Mouse (Mus musculus) right cerebral cortex, adult 2 months (tissue): Measurements from ENCODE around the gene Ndufs1.

Experiments used
- DNase-seq, 2 experiments: peaks; one replicate each; pipeline ENCODE4 v3.0.0; 2021 to 2022; ENCODE audit warnings: low spot score in 2 of 2

Ndufs1 gene

GRCm38 (mm10) chr1:63115540-63115939 is 61.1 kb downstream of the Ndufs1 start:
- DNase-seq = no peak

DNA sequence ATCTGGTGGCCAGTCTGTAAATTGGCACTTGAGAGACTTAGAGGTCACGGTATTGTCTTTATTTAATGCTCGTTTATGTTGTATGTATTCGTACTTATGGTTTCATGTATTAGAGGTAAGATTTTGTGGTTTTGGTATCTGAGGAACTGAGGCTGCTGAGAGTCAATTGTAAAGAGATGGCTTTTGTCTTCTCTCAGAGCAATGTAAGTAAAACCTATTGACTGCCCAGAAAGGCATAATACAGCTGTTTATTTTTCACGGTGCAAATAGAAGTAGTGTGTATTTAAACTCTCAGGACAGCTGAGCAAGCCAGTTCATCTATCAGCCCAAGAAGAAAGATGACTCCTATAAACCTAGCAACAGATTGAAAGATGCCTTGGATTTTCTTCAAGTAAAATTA is 61.5 kb downstream of the Ndufs1 start:
- DNase-seq = no peak

- peak; percentile 74 to 80 for DNase-seq
These were observed 62.4 kb downstream of the Ndufs1 start, which contains the start of gene Ino80d for GRCm38 (mm10) chr1:63114136-63114781. Ino80d (minus strand) TSS chr1:63114667.

DNA sequence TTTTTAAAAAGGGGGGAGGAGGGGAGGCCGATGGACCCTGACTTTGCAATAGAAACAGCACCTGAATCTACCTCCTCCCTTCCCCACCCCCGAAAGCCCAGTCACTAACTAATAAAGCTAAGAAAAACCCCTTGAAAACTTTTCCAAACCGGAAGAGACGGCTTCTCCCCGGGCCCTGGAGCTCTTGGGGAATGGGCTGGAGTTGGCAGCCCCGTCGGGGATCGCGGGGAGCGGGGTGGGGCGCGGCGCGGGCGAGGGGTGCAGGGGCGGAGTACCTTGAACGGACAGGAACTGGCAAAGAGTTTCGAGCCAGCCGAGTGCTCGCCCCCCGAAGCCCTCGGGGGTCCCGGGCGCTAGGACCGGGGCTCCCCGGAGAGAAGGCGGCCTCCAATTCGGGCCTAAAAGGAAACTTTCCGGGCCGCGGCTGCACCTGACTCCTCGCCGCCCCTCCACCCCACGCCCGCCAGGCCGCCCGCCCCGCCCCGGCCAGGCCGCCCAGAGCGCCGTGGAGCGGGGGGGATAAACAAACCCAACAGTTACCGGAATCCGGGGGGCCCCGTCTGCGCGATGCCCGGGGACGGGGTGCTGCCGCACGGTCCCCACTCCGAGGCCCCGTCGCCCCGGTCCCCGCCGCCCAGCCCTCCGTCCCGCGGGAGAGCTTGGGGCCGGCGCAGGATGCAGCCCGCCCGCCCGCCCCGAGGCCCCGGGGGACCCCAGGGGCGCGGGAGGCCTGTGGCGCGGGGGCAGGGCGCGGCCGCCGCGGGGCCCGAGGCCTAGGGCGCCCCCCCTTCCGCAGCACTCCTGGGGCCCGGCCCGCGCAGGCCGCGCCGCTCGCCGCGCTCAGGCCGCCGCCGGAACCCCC is 63.1 kb downstream of the Ndufs1 start:
- DNase-seq = peak; percentile 20 to 25

DNA sequence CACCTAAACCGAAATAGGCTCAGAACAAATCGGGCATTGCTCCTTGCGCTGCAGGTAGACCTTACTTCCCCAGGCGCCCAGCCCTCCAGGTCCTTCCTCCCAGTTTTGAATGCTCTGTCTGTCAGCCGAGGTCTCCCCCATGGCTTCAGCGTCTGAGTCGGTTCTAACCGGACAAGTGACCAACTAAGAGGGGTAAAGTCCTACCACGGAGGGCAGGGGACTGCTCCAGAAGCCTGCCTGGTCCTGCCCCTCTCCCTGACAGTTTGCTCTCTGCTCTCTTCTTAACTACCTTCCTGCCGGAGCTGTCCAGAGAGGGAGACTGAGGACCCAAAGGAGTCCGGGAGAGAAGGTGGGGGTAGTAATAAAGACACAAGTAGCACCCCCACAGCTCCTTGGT is 63.8 kb downstream of the Ndufs1 start:
- DNase-seq = peak in 1 of 2 experiments; percentile 26

- DNase-seq = no peak
These were observed 64.3 kb downstream of the Ndufs1 start for GRCm38 (mm10) chr1:63112151-63112864.

- no peak for DNase-seq
These were observed 65.9 kb downstream of the Ndufs1 start for GRCm38 (mm10) chr1:63110536-63111285.

DNA sequence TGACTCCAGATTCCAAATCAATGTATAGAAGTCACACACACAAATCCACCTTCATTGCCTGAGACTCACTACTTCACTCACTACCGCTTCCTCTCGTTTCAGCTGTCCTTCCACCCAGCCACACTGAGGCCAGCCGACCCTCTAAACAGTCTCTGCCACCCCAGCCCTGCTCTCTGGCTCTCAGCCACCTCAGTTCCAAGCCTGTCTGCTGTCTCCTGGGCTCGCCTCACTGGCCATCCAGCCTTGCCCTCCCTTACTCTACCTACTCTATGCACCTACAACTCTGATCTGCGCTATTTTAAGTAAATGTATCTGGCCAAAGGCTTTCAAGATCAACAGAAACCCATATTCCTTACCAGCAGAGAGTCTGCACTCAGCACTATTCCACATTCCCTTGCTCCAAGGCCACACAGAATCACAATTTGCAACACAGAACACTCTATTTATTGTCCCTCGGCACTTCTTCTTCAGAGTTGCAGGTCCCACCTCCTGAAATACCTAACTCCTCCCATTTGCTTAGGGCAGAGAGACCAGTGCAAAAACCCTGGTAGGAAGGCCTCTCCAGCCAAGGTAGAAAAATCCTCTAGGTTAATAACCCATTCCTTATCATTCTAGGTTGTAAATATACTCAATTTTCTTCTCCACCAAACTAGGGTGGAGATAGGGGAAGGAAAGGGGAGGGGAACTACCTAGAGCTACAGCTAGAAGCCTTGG is 68.9 kb downstream of the Ndufs1 start:
- DNase-seq = no peak

DNA sequence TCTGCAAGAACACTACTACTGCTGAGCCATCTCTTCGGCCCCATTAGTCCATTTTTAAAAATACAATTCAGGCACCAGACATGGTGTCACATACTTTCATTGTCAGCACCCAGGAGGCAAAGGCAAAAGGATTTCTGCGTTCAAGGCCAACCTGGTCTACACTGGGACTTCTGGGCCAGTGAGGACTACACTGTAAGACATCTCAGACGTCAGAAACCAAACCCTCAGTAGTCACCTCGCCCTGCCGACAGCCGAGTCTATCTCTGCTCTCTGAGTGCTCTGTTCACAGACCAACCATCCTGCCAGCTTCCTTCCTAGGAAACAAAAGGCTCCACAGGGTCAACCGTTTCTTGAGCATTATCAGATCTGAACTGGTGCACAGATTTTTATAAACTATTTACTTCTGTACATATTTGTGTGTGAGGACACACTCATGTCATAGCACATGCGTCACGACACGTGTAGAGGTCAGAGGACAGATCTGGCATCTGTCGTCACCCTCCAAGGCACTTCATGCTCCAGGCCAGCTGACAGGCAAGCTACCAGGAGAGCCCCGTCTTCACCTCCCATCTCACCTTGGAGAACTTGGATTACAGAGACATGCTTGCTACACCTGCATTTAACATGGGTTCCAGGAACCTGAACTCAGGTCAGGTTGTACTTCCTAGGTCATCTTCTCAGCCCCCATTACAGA is 73.7 kb downstream of the Ndufs1 start:
- DNase-seq = no peak

- DNase-seq = no peak
These were observed 76.4 kb downstream of the Ndufs1 start for GRCm38 (mm10) chr1:63100196-63100595.

DNA sequence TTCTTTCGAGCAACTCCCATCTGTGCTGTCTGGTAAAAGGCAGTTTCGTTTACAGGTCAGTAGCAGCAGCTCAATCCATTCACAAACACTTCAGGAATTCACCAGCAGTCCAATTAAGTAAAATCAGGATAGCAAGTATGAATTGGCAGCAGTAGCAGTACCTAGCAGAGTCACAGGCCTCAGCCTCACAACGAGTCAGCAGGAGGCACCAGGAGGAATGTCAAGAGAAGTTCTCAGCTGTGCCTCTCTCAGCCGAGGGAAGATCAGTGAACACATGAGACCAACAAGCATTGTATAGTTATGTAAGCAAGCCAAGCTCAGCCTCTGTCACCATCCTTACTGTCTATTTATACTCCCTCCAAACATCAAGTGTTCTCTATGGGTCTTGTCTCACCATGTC is 77.8 kb downstream of the Ndufs1 start:
- no peak for DNase-seq

DNA sequence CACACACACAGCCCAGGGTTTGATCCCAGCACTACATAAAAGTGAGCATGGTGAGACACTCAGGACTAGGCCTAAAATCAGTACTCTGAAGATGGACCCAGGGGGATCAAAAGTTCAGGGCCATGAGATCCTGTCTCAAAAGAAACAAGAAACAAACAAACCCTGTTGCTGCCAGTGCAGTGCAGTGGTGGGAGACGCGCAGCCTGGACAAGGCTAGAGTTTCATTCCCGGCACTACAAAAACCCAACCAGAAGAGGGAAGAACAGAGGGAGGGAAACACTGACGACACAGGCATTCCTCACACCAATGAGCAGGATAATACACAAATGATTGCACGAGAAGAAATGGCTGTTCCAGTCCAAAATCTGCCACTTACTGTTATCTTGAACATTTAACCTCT is 80.6 kb downstream of the Ndufs1 start:
- DNase-seq = no peak
